Mouse (Mus musculus): Measurements from ENCODE around the gene Taf6l.

The Taf6l gene

GRCm38 (mm10) chr19:8765562-8765961, 20.7 kb downstream of the Taf6l start:
- Histone ChIP-seq H3K27me3 (ENCODE audit: control insufficient read depth, insufficient read depth, low read length, poor library complexity, severe bottlenecking) (no peaks in the 10 kb centered on the region), H3K36me3 (ENCODE audit: control insufficient read depth, insufficient read depth, low read length, poor library complexity, severe bottlenecking) (peaks cover 26% of the 10 kb centered on the region)
- DNase-seq (ENCODE audit: low read depth, low spot score), result no peak

GRCm38 (mm10) chr19:8763276-8763675, 22.9 kb downstream of the Taf6l start:
- peak; percentile 17 for DNase-seq (ENCODE audit: low read depth, low spot score)
- H3K27me3 ChIP-seq (ENCODE audit: control insufficient read depth, insufficient read depth, low read length, poor library complexity, severe bottlenecking), result no peaks in the 10 kb centered on the region
- peaks cover 25% of the 10 kb centered on the region for H3K36me3 ChIP-seq (ENCODE audit: control insufficient read depth, insufficient read depth, low read length, poor library complexity, severe bottlenecking)

- H3K27me3 ChIP-seq (ENCODE audit: control insufficient read depth, insufficient read depth, low read length, poor library complexity, severe bottlenecking), result no peaks in the 10 kb centered on the region
- DNase-seq (ENCODE audit: low read depth, low spot score), result no peak
These were observed 25.5 kb downstream of the Taf6l start for GRCm38 (mm10) chr19:8760757-8761156.

GRCm38 (mm10) chr19:8758899-8759298, 27.3 kb downstream of the Taf6l start:
- Histone ChIP-seq H3K36me3 (ENCODE audit: control insufficient read depth, insufficient read depth, low read length, poor library complexity, severe bottlenecking) (peaks cover 1% of the 10 kb centered on the region), H3K27me3 (ENCODE audit: control insufficient read depth, insufficient read depth, low read length, poor library complexity, severe bottlenecking) (no peaks in the 10 kb centered on the region)
- DNase-seq (ENCODE audit: low read depth, low spot score), result no peak

More at GRCm38 (mm10) chr19:8760757-8761156, 25.5 kb downstream of the Taf6l start:
- peaks cover 16% of the 10 kb centered on the region for H3K36me3 ChIP-seq (ENCODE audit: control insufficient read depth, insufficient read depth, low read length, poor library complexity, severe bottlenecking)

- DNase-seq (ENCODE audit: low read depth, low spot score), result no peak
- no peaks in the 10 kb centered on the region for H3K27me3 ChIP-seq (ENCODE audit: control insufficient read depth, insufficient read depth, low read length, poor library complexity, severe bottlenecking)
- H3K36me3 ChIP-seq (ENCODE audit: control insufficient read depth, insufficient read depth, low read length, poor library complexity, severe bottlenecking), result peaks cover 1% of the 10 kb centered on the region; the same call in 1 of the 2 replicates
These were observed 28.7 kb downstream of the Taf6l start for GRCm38 (mm10) chr19:8757471-8757998.

- peak; percentile 97 for DNase-seq (ENCODE audit: low read depth, low spot score)
- Histone ChIP-seq H3K36me3 (ENCODE audit: control insufficient read depth, insufficient read depth, low read length, poor library complexity, severe bottlenecking) (peaks cover 1% of the 10 kb centered on the region; the same call in 1 of the 2 replicates), H3K27me3 (ENCODE audit: control insufficient read depth, insufficient read depth, low read length, poor library complexity, severe bottlenecking) (no peaks in the 10 kb centered on the region)
These were observed 29.4 kb downstream of the Taf6l start, which contains the start of gene Nxf1 for GRCm38 (mm10) chr19:8756635-8757387. Gene Nxf1, plus strand, starts transcription at chr19:8757073.

DNA sequence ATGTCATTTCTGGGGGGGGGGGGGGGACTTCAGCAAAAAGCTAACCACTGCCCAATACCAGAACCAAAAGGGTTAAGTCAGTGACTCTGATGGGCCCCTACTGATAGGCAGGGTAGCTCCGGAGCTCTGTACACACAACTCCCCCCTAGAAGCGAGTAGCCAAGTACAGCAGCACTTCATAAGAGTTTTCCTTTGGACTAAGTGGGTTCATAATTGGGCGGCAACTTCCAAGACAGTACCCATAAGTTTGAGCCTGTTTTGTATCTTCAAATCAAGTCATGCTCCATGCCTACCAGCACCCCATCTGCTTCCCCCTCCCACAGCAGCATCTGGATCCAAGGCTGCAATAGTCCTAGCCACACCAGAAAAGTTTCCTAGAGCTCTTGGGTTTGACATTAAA, 30.6 kb downstream of the Taf6l start:
- H3K36me3 ChIP-seq (ENCODE audit: control insufficient read depth, insufficient read depth, low read length, poor library complexity, severe bottlenecking), result peaks cover 3% of the 10 kb centered on the region
- DNase-seq (ENCODE audit: low read depth, low spot score), result no peak
- H3K27me3 ChIP-seq (ENCODE audit: control insufficient read depth, insufficient read depth, low read length, poor library complexity, severe bottlenecking), result no peaks in the 10 kb centered on the region

DNA sequence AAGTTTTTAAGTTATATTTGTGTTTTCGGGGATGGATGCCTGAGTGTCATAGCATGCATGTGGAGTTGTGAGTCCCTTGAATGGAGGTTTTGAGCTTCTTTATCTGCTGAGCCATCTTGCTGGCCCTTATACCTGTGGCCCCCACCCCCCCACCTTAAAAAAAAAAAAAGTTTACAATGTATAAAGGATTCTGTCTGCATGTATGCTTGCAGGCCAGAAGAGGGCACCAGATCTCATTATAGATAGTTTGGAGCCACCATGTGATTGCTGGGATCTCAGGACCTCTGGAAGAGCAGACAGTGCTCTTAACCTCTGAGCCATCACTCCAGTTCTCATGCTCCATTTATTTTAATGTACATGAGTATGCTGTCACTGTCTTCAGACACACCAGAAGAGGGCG, 38.8 kb downstream of the Taf6l start:
- Histone ChIP-seq H3K27me3 (ENCODE audit: control insufficient read depth, insufficient read depth, low read length, poor library complexity, severe bottlenecking) (no peaks in the 10 kb centered on the region), H3K36me3 (ENCODE audit: control insufficient read depth, insufficient read depth, low read length, poor library complexity, severe bottlenecking) (peaks cover 29% of the 10 kb centered on the region)
- DNase-seq (ENCODE audit: low read depth, low spot score), result peak; percentile 29

DNA sequence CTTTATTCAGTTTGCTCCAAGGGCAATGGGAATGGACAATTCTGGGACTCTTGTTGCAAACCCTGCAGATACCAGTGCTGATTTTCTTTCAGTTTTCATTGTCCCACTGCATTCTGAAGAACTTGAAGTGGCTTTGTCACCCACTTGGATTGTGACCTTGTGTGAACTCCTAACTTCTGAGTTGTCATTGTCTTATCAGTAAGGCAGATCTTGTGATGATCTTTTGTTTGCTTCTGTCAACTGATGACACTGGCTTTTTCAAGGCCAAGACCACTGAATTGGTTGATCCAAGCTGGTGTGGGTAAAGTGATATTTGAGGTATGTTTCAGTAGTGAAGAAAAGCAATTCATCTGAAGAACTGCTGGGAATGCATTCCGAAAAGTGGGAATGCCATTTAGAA, 40.8 kb downstream of the Taf6l start:
- Histone ChIP-seq H3K27me3 (ENCODE audit: control insufficient read depth, insufficient read depth, low read length, poor library complexity, severe bottlenecking) (no peaks in the 10 kb centered on the region), H3K36me3 (ENCODE audit: control insufficient read depth, insufficient read depth, low read length, poor library complexity, severe bottlenecking) (peaks cover 28% of the 10 kb centered on the region)
- no peak for DNase-seq (ENCODE audit: low read depth, low spot score)

DNA sequence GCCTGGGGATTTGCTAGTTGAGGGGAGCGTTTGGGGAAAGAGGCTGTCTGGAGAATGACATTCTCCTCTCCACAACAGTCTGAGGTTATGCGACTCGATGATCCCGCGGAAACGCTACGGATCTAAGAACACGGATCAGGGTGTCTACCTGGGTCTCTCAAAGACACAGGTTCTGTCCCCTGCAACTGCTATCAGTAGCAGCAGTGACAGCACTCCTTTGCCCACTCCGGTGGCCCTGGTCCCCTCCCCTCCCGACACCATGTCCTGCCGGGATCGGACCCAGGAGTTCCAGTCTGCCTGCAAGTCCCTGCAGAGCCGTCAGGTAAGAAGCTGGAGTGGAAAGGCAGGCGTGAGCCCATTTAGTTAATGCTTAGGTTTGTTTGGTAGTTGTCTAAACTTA, 44.0 kb downstream of the Taf6l start:
- Histone ChIP-seq H3K27me3 (ENCODE audit: control insufficient read depth, insufficient read depth, low read length, poor library complexity, severe bottlenecking) (no peaks in the 10 kb centered on the region), H3K36me3 (ENCODE audit: control insufficient read depth, insufficient read depth, low read length, poor library complexity, severe bottlenecking) (peaks cover 24% of the 10 kb centered on the region; the same call in 1 of the 2 replicates)
- no peak for DNase-seq (ENCODE audit: low read depth, low spot score)

DNA sequence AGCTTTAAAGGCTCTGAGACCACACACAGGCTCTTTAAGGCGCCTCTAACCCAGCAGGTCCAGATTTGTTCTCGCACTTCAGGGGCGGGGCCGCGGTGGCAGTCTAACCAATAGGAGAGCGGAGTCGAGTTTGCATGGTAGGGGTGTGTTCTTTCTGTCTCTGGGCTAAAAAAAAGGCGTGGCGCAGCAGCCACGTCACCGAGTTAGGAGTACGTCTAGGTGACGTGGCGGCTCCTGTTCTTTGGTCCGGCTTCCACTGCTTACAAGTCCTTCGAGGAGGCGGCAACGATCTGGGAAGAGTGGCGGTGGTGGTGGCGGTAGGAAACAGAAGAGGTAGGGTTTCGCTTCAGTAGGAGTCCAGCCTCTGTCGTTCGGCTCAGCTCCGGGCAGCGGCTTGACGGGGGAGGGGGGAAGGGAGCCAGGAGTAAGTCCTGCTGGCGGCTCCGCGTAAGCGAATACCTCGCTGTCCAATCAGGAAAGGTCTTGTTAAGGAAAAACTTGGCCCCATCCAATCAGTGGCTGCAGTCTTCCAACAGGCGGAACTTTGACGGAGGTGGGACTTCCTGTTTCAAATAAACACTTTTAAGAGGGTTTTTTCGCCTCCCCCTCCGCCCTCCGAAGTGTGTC, 44.9 kb downstream of the Taf6l start, which contains the start of gene Stx5a:
Gene Stx5a (plus strand): TSS at position 171 of the 627 bp plus-strand sequence.
- peak; percentile 97 for DNase-seq (ENCODE audit: low read depth, low spot score)
- no peaks in the 10 kb centered on the region for H3K27me3 ChIP-seq (ENCODE audit: control insufficient read depth, insufficient read depth, low read length, poor library complexity, severe bottlenecking)
- H3K36me3 ChIP-seq (ENCODE audit: control insufficient read depth, insufficient read depth, low read length, poor library complexity, severe bottlenecking), result peaks cover 24% of the 10 kb centered on the region; the same call in 1 of the 2 replicates

DNA sequence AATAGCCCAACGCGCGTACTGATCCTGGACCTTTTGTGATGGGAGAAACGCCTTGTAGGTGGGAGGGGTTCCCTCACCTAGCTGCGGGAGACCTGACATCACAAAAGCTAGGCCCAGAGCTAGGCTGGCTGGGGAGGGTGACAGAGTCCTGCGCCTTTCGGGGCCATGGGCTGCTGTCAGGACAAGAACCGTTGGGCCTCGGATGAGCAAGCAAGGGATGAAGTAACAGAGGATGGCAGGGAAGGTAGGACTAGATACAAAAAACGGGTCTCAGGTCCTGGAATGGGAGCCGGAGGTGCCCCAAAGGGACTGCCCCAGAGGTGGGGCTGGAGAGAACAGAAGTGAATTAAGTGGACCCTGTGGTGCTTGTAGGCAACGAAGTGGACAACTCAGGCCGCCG, 45.6 kb downstream of the Taf6l start, which contains the start of gene 1700092M07Rik:
Gene 1700092M07Rik (plus strand): TSS at position 116 of the 400 bp plus-strand sequence.
- Histone ChIP-seq H3K36me3 (ENCODE audit: control insufficient read depth, insufficient read depth, low read length, poor library complexity, severe bottlenecking) (peaks cover 23% of the 10 kb centered on the region; the same call in 1 of the 2 replicates), H3K27me3 (ENCODE audit: control insufficient read depth, insufficient read depth, low read length, poor library complexity, severe bottlenecking) (no peaks in the 10 kb centered on the region)
- no peak for DNase-seq (ENCODE audit: low read depth, low spot score)

DNA sequence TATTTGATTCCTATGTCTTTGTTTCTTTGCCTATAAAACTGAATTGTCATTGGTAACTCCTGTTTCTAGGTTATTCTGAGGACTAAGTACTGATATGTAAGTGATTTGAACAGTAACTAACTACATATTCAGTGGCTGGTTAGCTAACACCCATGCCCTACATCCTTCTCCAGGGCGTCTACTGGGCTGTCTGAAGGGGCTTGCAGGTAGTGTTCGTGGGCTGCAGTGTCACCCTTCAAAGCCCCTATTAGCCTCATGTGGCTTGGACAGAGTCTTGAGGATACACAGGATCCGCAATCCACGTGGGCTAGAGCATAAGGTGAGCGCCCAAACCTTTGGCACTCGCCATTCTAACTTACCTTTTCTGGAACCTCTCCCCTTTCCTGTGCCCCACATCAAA, 46.6 kb downstream of the Taf6l start:
- H3K36me3 ChIP-seq (ENCODE audit: control insufficient read depth, insufficient read depth, low read length, poor library complexity, severe bottlenecking), result peaks cover 17% of the 10 kb centered on the region; the same call in 1 of the 2 replicates
- no peaks in the 10 kb centered on the region for H3K27me3 ChIP-seq (ENCODE audit: control insufficient read depth, insufficient read depth, low read length, poor library complexity, severe bottlenecking)
- DNase-seq (ENCODE audit: low read depth, low spot score), result no peak

DNA sequence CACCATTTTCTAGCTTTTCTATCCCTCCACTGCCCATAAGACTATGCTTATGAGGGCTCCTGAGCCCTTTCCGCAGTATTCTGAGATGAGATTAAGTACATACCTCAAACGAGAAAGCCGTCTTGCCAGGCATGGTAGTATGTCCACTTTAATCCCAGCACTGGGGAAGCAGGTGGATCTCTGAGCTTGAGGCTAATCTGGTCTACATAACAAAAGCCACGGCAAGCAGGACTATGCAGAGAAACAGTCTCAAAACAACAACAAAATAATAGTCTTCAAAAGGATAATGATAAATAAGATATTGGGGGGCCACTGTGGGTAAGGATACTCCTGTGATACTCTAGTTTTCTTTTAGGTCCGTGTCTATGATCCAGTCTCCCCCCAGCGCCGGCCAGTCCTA, 47.3 kb downstream of the Taf6l start:
- no peak for DNase-seq (ENCODE audit: low read depth, low spot score)
- H3K27me3 ChIP-seq (ENCODE audit: control insufficient read depth, insufficient read depth, low read length, poor library complexity, severe bottlenecking), result no peaks in the 10 kb centered on the region

DNA sequence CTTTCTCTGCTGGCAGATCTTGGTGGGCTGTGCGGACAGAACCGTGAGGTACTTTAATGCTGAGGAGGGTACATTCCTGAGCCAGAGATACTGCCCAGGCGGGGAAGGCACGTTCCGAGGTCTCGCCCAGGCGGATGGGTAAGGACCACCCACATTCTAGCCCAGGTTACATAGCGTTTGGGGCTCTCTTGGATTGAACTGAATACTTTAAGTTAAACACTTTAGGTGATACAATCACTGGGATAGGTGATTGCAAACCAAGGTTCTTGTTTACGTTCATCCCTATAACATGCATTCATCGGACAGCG, 50.1 kb downstream of the Taf6l start:
- Histone ChIP-seq H3K36me3 (ENCODE audit: control insufficient read depth, insufficient read depth, low read length, poor library complexity, severe bottlenecking) (peaks cover 13% of the 10 kb centered on the region; the same call in 1 of the 2 replicates), H3K27me3 (ENCODE audit: control insufficient read depth, insufficient read depth, low read length, poor library complexity, severe bottlenecking) (no peaks in the 10 kb centered on the region)
- no peak for DNase-seq (ENCODE audit: low read depth, low spot score)

More for the DNA sequence above, 47.3 kb downstream of the Taf6l start:
- peaks cover 15% of the 10 kb centered on the region; the same call in 1 of the 2 replicates for H3K36me3 ChIP-seq (ENCODE audit: control insufficient read depth, insufficient read depth, low read length, poor library complexity, severe bottlenecking)

All from splenic B cell, adult 2 months (primary cell).